Comparison of ENCODE assay signal across 18 mouse cellular contexts in the genomic region with DNA sequence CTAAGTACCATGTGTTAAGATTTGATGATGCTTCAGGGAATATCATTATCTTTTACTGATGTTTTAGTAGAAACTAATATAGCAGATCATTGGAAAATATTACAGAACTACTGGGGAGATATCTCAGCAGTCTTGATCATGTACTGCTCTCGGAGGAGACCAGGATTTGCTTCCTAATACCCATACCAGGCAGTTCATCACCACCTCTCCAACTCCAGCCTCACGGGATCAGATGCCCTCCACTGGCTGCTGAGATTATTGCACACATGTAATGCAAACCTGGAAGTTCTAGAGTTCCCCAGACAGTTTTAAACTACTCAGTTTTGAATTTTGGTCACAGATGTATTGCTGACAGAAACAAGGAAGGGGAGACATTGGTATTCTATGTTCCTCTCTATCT. TPM values are rescaled to one million over a fixed set of nuclear protein-coding genes. Genes with fewer than 3 reads are reported as not detected.
DNase-seq lines count a peak whose midpoint lies in the region; ATAC-seq and TF ChIP-seq lines count a peak whose summit lies in the region.
"Had no signal": no experiment of that assay in that cellular context is flagged by ENCODE, and none has a peak within 500 bp of the region (broad histone marks: within the 10 kb centered on the region; RNA-seq: fewer than 3 reads in every experiment).

No protein-coding gene starts in this region.

- no peak for TF ChIP-seq EP300 in stomach, postnatal 0 days (optimal IDR thresholded peaks at IDR 0.05)

- H3K36me3 ChIP-seq in kidney, embryonic 16.5 days (ENCODE audit: insufficient read depth, low read length) = no peaks in the 10 kb centered on the region
- no peaks in the 10 kb centered on the region for H3K36me3 ChIP-seq in neural tube, embryonic 14.5 days (ENCODE audit: control insufficient read depth, insufficient read depth, low read length)
- no peaks in the 10 kb centered on the region for H3K36me3 ChIP-seq in neural tube, embryonic 15.5 days
- H3K36me3 ChIP-seq in stomach, postnatal 0 days (ENCODE audit: control insufficient read depth, insufficient read depth, low read length) = no peaks in the 10 kb centered on the region
- H3K36me3 ChIP-seq: embryonic facial prominence, embryonic 12.5 days; hindbrain, embryonic 13.5 days had no signal

- H3K27me3 ChIP-seq in kidney, embryonic 16.5 days (ENCODE audit: insufficient read depth, low read length) = no peaks in the 10 kb centered on the region
- no peaks in the 10 kb centered on the region for H3K27me3 ChIP-seq in neural tube, embryonic 14.5 days (ENCODE audit: control insufficient read depth, insufficient read depth, low read length)
- no peaks in the 10 kb centered on the region for H3K27me3 ChIP-seq in neural tube, embryonic 15.5 days (replicated peaks)
- no peaks in the 10 kb centered on the region for H3K27me3 ChIP-seq in stomach, postnatal 0 days (ENCODE audit: control insufficient read depth, insufficient read depth, low read length)
- H3K27me3 ChIP-seq: embryonic facial prominence, embryonic 12.5 days; hindbrain, embryonic 13.5 days; megakaryocyte, embryonic 14.5 days had no signal

- H3K9ac ChIP-seq in kidney, embryonic 16.5 days (replicated peaks; ENCODE audit: low read length) = no peak overlapping the region
- no peak overlapping the region for H3K9ac ChIP-seq in neural tube, embryonic 14.5 days (replicated peaks; ENCODE audit: low read depth, low read length)
- no peak overlapping the region for H3K9ac ChIP-seq in neural tube, embryonic 15.5 days (replicated peaks)
- no peak overlapping the region for H3K9ac ChIP-seq in stomach, postnatal 0 days (ENCODE audit: low read length)
- H3K9ac ChIP-seq: embryonic facial prominence, embryonic 12.5 days; hindbrain, embryonic 13.5 days had no signal

- WGBS in kidney, embryonic 16.5 days = 60% methylated on average over 2 of the region's 2 CpGs
- 54% methylated on average over 2 of the region's 2 CpGs for WGBS in neural tube, embryonic 14.5 days
- WGBS in neural tube, embryonic 15.5 days = 46% methylated on average over 2 of the region's 2 CpGs
- WGBS in stomach, postnatal 0 days = 62% methylated on average over 2 of the region's 2 CpGs

- 0 out of 2 replicates have a peak, but pooled peaks have one; percentile 41 for ATAC-seq in frontal cortex, adult (ENCODE audit: low TSS enrichment)
- ATAC-seq in kidney, embryonic 16.5 days (ENCODE audit: low FRiP score, low TSS enrichment) = no peak
- peak; percentile 58; the same call in 1 of the 2 replicates for ATAC-seq in neural tube, embryonic 14.5 days (ENCODE audit: low read depth)
- no peak for ATAC-seq in neural tube, embryonic 15.5 days (ENCODE audit: low FRiP score)
- no peak for ATAC-seq in stomach, postnatal 0 days (ENCODE audit: low FRiP score, low TSS enrichment)

- no peaks in the 10 kb centered on the region for H3K9me3 ChIP-seq in kidney, embryonic 16.5 days (ENCODE audit: low read length)
- H3K9me3 ChIP-seq in neural tube, embryonic 14.5 days (ENCODE audit: control insufficient read depth, low read length) = no peaks in the 10 kb centered on the region
- H3K9me3 ChIP-seq in neural tube, embryonic 15.5 days (replicated peaks) = no peaks in the 10 kb centered on the region
- no peaks in the 10 kb centered on the region for H3K9me3 ChIP-seq in stomach, postnatal 0 days (ENCODE audit: control insufficient read depth, low read length)
- H3K9me3 ChIP-seq: embryonic facial prominence, embryonic 12.5 days; hindbrain, embryonic 13.5 days had no signal

- no peak overlapping the region for H3K27ac ChIP-seq in kidney, embryonic 16.5 days (ENCODE audit: low read length)
- no peak overlapping the region for H3K27ac ChIP-seq in neural tube, embryonic 14.5 days (ENCODE audit: low read depth, low read length)
- no peak overlapping the region for H3K27ac ChIP-seq in neural tube, embryonic 15.5 days (replicated peaks)
- no peak overlapping the region for H3K27ac ChIP-seq in stomach, postnatal 0 days (replicated peaks)
- H3K27ac ChIP-seq: embryonic facial prominence, embryonic 12.5 days; hindbrain, embryonic 13.5 days had no signal

- no peak overlapping the region for H3K4me2 ChIP-seq in kidney, embryonic 16.5 days (replicated peaks; ENCODE audit: low read depth, low read length)
- H3K4me2 ChIP-seq in neural tube, embryonic 14.5 days (ENCODE audit: low read depth, low read length) = no peak overlapping the region
- no peak overlapping the region for H3K4me2 ChIP-seq in neural tube, embryonic 15.5 days
- H3K4me2 ChIP-seq in stomach, postnatal 0 days (replicated peaks; ENCODE audit: low read depth) = no peak overlapping the region
- H3K4me2 ChIP-seq: embryonic facial prominence, embryonic 12.5 days; hindbrain, embryonic 13.5 days had no signal

- H3K4me3 ChIP-seq in kidney, embryonic 16.5 days (ENCODE audit: low read length) = no peak overlapping the region
- no peak overlapping the region for H3K4me3 ChIP-seq in neural tube, embryonic 14.5 days (ENCODE audit: low read depth, low read length)
- H3K4me3 ChIP-seq in neural tube, embryonic 15.5 days (replicated peaks) = no peak overlapping the region
- H3K4me3 ChIP-seq in stomach, postnatal 0 days (ENCODE audit: low read depth, low read length) = no peak overlapping the region
- H3K4me3 ChIP-seq: embryonic facial prominence, embryonic 12.5 days; hindbrain, embryonic 13.5 days; megakaryocyte, embryonic 14.5 days had no signal

- peak; percentile 52 for TF ChIP-seq CTCF in stomach, postnatal 0 days (IDR thresholded peaks at IDR 0.05; ENCODE audit: low read depth)

- H3K4me1 ChIP-seq in kidney, embryonic 16.5 days (ENCODE audit: insufficient read depth, low read length) = no peaks in the 10 kb centered on the region
- no peaks in the 10 kb centered on the region for H3K4me1 ChIP-seq in neural tube, embryonic 14.5 days (ENCODE audit: control insufficient read depth, insufficient read depth, low read length)
- no peaks in the 10 kb centered on the region for H3K4me1 ChIP-seq in neural tube, embryonic 15.5 days
- no peaks in the 10 kb centered on the region for H3K4me1 ChIP-seq in stomach, postnatal 0 days (replicated peaks; ENCODE audit: control insufficient read depth, insufficient read depth)
- H3K4me1 ChIP-seq: embryonic facial prominence, embryonic 12.5 days; hindbrain, embryonic 13.5 days; megakaryocyte, embryonic 14.5 days had no signal

- no peak for DNase-seq in frontal cortex, postnatal 14 days (ENCODE audit: low spot score in 2 of 2)
- peak; percentile 7 for DNase-seq in kidney, postnatal 10 days
- no peak for DNase-seq in stomach, postnatal 0 days (ENCODE audit: low spot score)
- no peak for DNase-seq in frontal cortex, postnatal 10 days (ENCODE audit: low spot score in 2 of 2)
- DNase-seq: cerebellum, postnatal 36 days; kidney, adult 11 months; thymus, postnatal 25 days had no signal

RNA-seq across cellular contexts. Expression of a gene that starts 12.4 kb away (rescaled TPM):
- polyA plus RNA-seq in kidney, embryonic 16.5 days (2015; fragmentation: Nextera tagmentation; extraction: Ambion mirVana) = 0.12 and 0.19 TPM in 2 replicates
- polyA plus RNA-seq in neural tube, embryonic 14.5 days (2014; fragmentation: Nextera tagmentation; extraction: Ambion mirVana) = 0.13 and 0.16 TPM in 2 replicates
- polyA plus RNA-seq in neural tube, embryonic 15.5 days (2015; fragmentation: Nextera tagmentation; extraction: Ambion mirVana) = 0.74 and 1.1 TPM in 2 replicates
- polyA plus RNA-seq in stomach, postnatal 0 days (2015; fragmentation: Nextera tagmentation; extraction: Ambion mirVana) = 0.08 TPM in 1 of 2 replicates, not detected in the other
- polyA plus RNA-seq: frontal cortex, adult 2 months; gonadal fat pad, adult 2 months; heart, embryonic 14.5 days; spleen, adult 2 months had no signal

RNA-seq across cellular contexts. Expression of a gene that starts 21.0 kb away (rescaled TPM):
- polyA plus RNA-seq in kidney, embryonic 16.5 days (2015; fragmentation: Nextera tagmentation; extraction: Ambion mirVana) = 0.23 and 0.37 TPM in 2 replicates
- polyA plus RNA-seq in neural tube, embryonic 14.5 days (2014; fragmentation: Nextera tagmentation; extraction: Ambion mirVana) = not detected in 2 replicates
- polyA plus RNA-seq in neural tube, embryonic 15.5 days (2015; fragmentation: Nextera tagmentation; extraction: Ambion mirVana) = 0.75 and 0.84 TPM in 2 replicates
- not detected in 2 replicates for polyA plus RNA-seq in stomach, postnatal 0 days (2015; fragmentation: Nextera tagmentation; extraction: Ambion mirVana)
- polyA plus RNA-seq: frontal cortex, adult 2 months; gonadal fat pad, adult 2 months; hindbrain, embryonic 13.5 days; spleen, adult 2 months had no signal

Comparison
In these comparisons a context has a peak if more than half of its experiments do, and no peak if none do; other contexts are left out.
1. ATAC-seq: peak in frontal cortex, adult (single experiment) and neural tube, embryonic 14.5 days (single experiment); none in kidney, embryonic 16.5 days (single experiment), neural tube, embryonic 15.5 days (single experiment) and stomach, postnatal 0 days (single experiment).